10 mouse cellular contexts compared by ENCODE assay signal in the genomic region with DNA sequence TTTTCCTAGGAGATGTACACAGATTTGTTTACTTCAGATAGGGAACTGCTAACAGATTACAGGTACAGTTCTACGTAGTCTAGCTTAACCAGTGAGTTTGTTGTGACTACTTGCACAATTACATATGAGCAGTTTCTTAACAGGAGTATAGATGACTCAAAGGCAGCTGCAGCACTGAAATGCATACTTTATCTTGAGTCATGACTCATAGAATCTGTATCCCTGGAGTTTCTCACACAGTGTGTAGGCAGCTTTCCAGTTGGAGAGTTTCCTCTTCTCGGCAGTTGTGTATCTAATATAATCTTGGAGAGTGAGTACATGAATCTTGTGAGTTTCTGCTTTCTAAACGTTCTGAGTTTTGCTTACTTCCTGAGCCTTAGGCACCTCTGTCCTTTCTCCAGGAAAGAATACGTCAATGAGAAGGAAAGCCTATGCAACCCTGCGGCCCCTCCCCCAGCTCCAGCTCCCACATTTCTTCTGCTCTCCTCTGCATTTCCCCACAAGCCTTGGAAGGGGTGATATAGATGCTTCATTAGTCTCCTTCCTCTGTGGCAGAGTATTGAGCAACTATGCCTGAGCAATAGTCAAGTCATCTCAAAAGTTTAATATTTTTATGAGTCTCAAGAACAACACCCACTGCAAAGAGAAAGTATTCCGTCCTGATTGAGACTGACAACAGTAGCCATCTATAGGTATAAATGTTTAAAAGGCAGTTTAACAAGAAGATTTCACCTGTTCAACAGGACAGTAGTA. TPM values are rescaled to one million over a fixed set of nuclear protein-coding genes. Genes with fewer than 3 reads are reported as not detected.
DNase-seq lines count a peak whose midpoint lies in the region; ATAC-seq lines count a peak whose summit lies in the region.
"Had no signal": no experiment of that assay in that cellular context is flagged by ENCODE, and none has a peak within 500 bp of the region (broad histone marks: within the 10 kb centered on the region; RNA-seq: fewer than 3 reads in every experiment).

No protein-coding gene starts in this region.

- peak overlapping the region; percentile 18 for H3K4me2 ChIP-seq in heart, embryonic 13.5 days
- H3K4me2 ChIP-seq: embryonic facial prominence, embryonic 12.5 days; limb, embryonic 15.5 days had no signal

- no peak for ATAC-seq in heart, embryonic 13.5 days (ENCODE audit: extremely low read depth, insufficient number of reproducible peaks, low FRiP score, low TSS enrichment)
- no peak for ATAC-seq in megakaryocyte progenitor cell, adult 5-6 weeks (replicated peaks; ENCODE audit: poor library complexity)

- peaks cover 15% of the 10 kb centered on the region for H3K4me1 ChIP-seq in heart, embryonic 13.5 days
- H3K4me1 ChIP-seq in heart, embryonic 10.5 days: no peaks in the 10 kb centered on the region
- H3K4me1 ChIP-seq in midbrain, embryonic 10.5 days: no peaks in the 10 kb centered on the region
- H3K4me1 ChIP-seq: embryonic facial prominence, embryonic 12.5 days; limb, embryonic 15.5 days had no signal

- no peak overlapping the region for H3K4me3 ChIP-seq in heart, embryonic 13.5 days
- no peak overlapping the region for H3K4me3 ChIP-seq in heart, embryonic 10.5 days
- no peak overlapping the region for H3K4me3 ChIP-seq in midbrain, embryonic 10.5 days
- H3K4me3 ChIP-seq: embryonic facial prominence, embryonic 12.5 days; limb, embryonic 15.5 days had no signal

- no peaks in the 10 kb centered on the region for H3K9me3 ChIP-seq in heart, embryonic 13.5 days
- no peaks in the 10 kb centered on the region for H3K9me3 ChIP-seq in heart, embryonic 10.5 days
- H3K9me3 ChIP-seq in midbrain, embryonic 10.5 days (replicated peaks): no peaks in the 10 kb centered on the region
- H3K9me3 ChIP-seq: embryonic facial prominence, embryonic 12.5 days; limb, embryonic 15.5 days had no signal

- H3K9ac ChIP-seq in heart, embryonic 13.5 days: no peak overlapping the region; the same call in 1 of the 2 replicates
- H3K9ac ChIP-seq: embryonic facial prominence, embryonic 12.5 days; limb, embryonic 15.5 days had no signal

- intact Hi-C loops in left cerebral cortex, postnatal 36 days (cut with DNase I): loop anchor here (5.0 kb wide), 2 partner anchors 43 to 137 kb away; a partner anchor contains a TSS

- no peak for DNase-seq in heart, embryonic 10.5 days (ENCODE audit: low spot score)
- DNase-seq in Muller cell, postnatal 12 days (ENCODE audit: inconsistent ontology term): peak; percentile 56
- DNase-seq in gonadal fat pad, adult 2 months (ENCODE audit: low read depth): peak; percentile 19
- DNase-seq in left cerebral cortex, postnatal 36 days (ENCODE audit: low spot score in 2 of 2): peak; percentile 60 to 61
- DNase-seq in ovary, postnatal 36 days (ENCODE audit: low spot score): no peak
- no peak for DNase-seq in midbrain, embryonic 10.5 days (ENCODE audit: low spot score)

- WGBS in heart, embryonic 13.5 days: 40% methylated on average over 6 of the region's 6 CpGs
- WGBS in heart, embryonic 10.5 days: 44% methylated on average over 6 of the region's 6 CpGs
- 74% methylated on average over 6 of the region's 6 CpGs for WGBS in midbrain, embryonic 10.5 days

- H3K27me3 ChIP-seq in heart, embryonic 13.5 days (replicated peaks): no peaks in the 10 kb centered on the region
- no peaks in the 10 kb centered on the region for H3K27me3 ChIP-seq in heart, embryonic 10.5 days (ENCODE audit: insufficient read depth, poor library complexity, severe bottlenecking)
- no peaks in the 10 kb centered on the region for H3K27me3 ChIP-seq in midbrain, embryonic 10.5 days (ENCODE audit: low read depth, poor library complexity, severe bottlenecking)
- H3K27me3 ChIP-seq: embryonic facial prominence, embryonic 12.5 days; limb, embryonic 15.5 days had no signal

- H3K36me3 ChIP-seq in heart, embryonic 13.5 days: no peaks in the 10 kb centered on the region
- no peaks in the 10 kb centered on the region for H3K36me3 ChIP-seq in heart, embryonic 10.5 days
- no peaks in the 10 kb centered on the region for H3K36me3 ChIP-seq in midbrain, embryonic 10.5 days
- H3K36me3 ChIP-seq: embryonic facial prominence, embryonic 12.5 days; limb, embryonic 15.5 days had no signal

- H3K27ac ChIP-seq in heart, embryonic 13.5 days (replicated peaks): peak overlapping the region; percentile 66
- no peak overlapping the region for H3K27ac ChIP-seq in heart, embryonic 10.5 days
- no peak overlapping the region for H3K27ac ChIP-seq in midbrain, embryonic 10.5 days (replicated peaks)
- H3K27ac ChIP-seq: embryonic facial prominence, embryonic 12.5 days; limb, embryonic 15.5 days had no signal

RNA-seq across cellular contexts. Expression of a gene that starts 15.0 kb away (rescaled TPM):
- polyA plus RNA-seq in heart, embryonic 13.5 days (2015; fragmentation: Nextera tagmentation; extraction: Ambion mirVana): 0.78 and 1.4 TPM in 2 replicates
- polyA plus RNA-seq in heart, embryonic 10.5 days (2016; fragmentation: Nextera tagmentation; extraction: Ambion mirVana): 0.67 and 2.6 TPM in 2 replicates
- polyA plus RNA-seq in gonadal fat pad, adult 2 months (2012; rRNA removed): 1.7 and 2.0 TPM in 2 replicates
- 10 to 100 TPM; 16.8 to 33.1 TPM for total RNA-seq in left cerebral cortex, postnatal 36 days (2021)
- not detected in 2 replicates for total RNA-seq in megakaryocyte progenitor cell, adult 5-6 weeks (2015)
- not detected in 2 replicates for total RNA-seq in megakaryocyte progenitor cell, adult 5-6 weeks (2017)
- 4.1 and 5.5 TPM in 2 replicates for polyA plus RNA-seq in midbrain, embryonic 10.5 days (2016; fragmentation: Nextera tagmentation; extraction: Ambion mirVana)

RNA-seq across cellular contexts. Expression of a gene that starts 45.4 kb away (rescaled TPM):
- 2.8 and 2.9 TPM in 2 replicates for polyA plus RNA-seq in heart, embryonic 13.5 days (2015; fragmentation: Nextera tagmentation; extraction: Ambion mirVana)
- 3.3 and 6.9 TPM in 2 replicates for polyA plus RNA-seq in heart, embryonic 10.5 days (2016; fragmentation: Nextera tagmentation; extraction: Ambion mirVana)
- 4.0 and 4.9 TPM in 2 replicates for polyA plus RNA-seq in gonadal fat pad, adult 2 months (2012; rRNA removed)
- 1 to 10 TPM; 8.1 to 8.8 TPM for total RNA-seq in left cerebral cortex, postnatal 36 days (2021)
- not detected in 2 replicates for total RNA-seq in megakaryocyte progenitor cell, adult 5-6 weeks (2015)
- not detected in 2 replicates for total RNA-seq in megakaryocyte progenitor cell, adult 5-6 weeks (2017)
- polyA plus RNA-seq in midbrain, embryonic 10.5 days (2016; fragmentation: Nextera tagmentation; extraction: Ambion mirVana): 6.9 and 8.3 TPM in 2 replicates

Comparison
In these comparisons a context has a peak if more than half of its experiments do, and no peak if none do; other contexts are left out.
1. DNase-seq: peak in Muller cell, postnatal 12 days (single experiment), gonadal fat pad, adult 2 months (single experiment) and left cerebral cortex, postnatal 36 days (2 of 2); none in heart, embryonic 10.5 days (single experiment), ovary, postnatal 36 days (single experiment) and midbrain, embryonic 10.5 days (single experiment).